Mouse (Mus musculus) liver, embryonic 14 days (tissue): ENCODE data around the gene Zfp551. TPM values are rescaled to one million over a fixed set of nuclear protein-coding genes. Genes with fewer than 3 reads are reported as not detected.

ENCODE experiments used
- polyA plus RNA-seq: library from polyadenylated mRNA; depleted of rRNA; stranded (reverse); fragments of >200 nt; gene quantifications from 2 replicates; pipeline ENCODE4 v1.2.3, GENCODE M21; 2012; rRNA removed

The Zfp551 gene
- 0.35 and 0.38 TPM in 2 replicates for polyA plus RNA-seq

GRCm38 (mm10) chr7:12422245-12422849 is at the start of gene Zfp551:
Gene Zfp551 (minus strand): TSS chr7:12422751.

GRCm38 (mm10) chr7:12369173-12369572 is 53.4 kb downstream of the Zfp551 start, which contains the start of gene Vmn1r84:
Gene Vmn1r84 (minus strand): TSS chr7:12369273.

Other genes starting within 250 kb of the Zfp551 start
- not detected in 2 replicates for gene Vmn1r80, start 233.5 kb downstream of the Zfp551 start, polyA plus RNA-seq
- gene Vmn1r81, start 154.5 kb downstream of the Zfp551 start, polyA plus RNA-seq, result not detected in 2 replicates
- gene Vmn1r82, start 122.3 kb downstream of the Zfp551 start, polyA plus RNA-seq, result not detected in 2 replicates
- gene Vmn1r83, start 93.3 kb downstream of the Zfp551 start, polyA plus RNA-seq, result not detected in 2 replicates
- gene Vmn1r84, start 53.5 kb downstream of the Zfp551 start, polyA plus RNA-seq, result not detected in 2 replicates
- gene Zfp606, start 55.5 kb upstream of the Zfp551 start, polyA plus RNA-seq, result 1.5 TPM in 2 replicates
- gene 2900092C05Rik, start 89.8 kb upstream of the Zfp551 start, polyA plus RNA-seq, result not detected in 2 replicates
- gene Vmn2r53, start 186.0 kb upstream of the Zfp551 start, polyA plus RNA-seq, result not detected in 2 replicates
- gene Vmn2r54, start 217.6 kb upstream of the Zfp551 start, polyA plus RNA-seq, result not detected in 2 replicates